Mouse (Mus musculus): Measurements from ENCODE around the gene Synj2.

The Synj2 gene

DNA sequence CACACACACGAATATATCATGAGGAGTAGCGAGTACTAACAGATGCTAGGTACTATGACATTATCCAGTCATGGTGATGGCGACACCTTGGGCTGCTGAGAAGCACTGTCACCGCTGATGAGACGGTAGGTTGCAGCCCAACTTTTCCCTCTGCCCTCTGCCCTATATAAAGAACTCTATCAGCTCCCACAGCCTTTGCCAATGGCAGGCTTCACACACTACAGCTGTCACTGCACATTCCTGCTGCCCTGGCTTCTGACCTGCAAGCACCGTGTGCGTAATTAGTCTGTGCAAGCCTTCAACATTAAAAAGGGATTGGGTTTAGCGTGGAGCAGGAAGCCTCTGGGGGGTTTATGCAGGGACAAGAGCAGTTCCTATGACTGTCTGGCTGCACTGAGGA lies 121.7 kb downstream of the Synj2 start:
- no peak for DNase-seq

DNA sequence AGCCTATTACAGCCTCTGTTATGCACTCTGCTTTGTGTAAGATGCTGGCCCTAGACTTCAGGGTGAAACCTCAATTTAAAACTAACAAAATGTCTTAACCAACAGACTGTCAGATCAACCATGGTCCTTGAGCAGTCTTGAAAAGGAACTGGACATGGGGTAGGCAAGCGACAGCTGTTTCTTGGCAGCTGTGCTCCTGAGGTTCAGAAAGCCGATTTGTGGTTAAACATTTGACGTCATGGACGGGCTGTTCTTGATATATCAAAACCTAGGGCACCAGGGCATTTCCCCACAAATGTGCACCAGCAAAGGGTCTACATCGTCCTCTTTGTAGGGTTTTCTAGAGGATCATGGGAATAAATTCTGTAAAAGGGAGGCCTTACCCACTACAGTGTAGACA lies 122.5 kb downstream of the Synj2 start:
- no peak for DNase-seq

DNA sequence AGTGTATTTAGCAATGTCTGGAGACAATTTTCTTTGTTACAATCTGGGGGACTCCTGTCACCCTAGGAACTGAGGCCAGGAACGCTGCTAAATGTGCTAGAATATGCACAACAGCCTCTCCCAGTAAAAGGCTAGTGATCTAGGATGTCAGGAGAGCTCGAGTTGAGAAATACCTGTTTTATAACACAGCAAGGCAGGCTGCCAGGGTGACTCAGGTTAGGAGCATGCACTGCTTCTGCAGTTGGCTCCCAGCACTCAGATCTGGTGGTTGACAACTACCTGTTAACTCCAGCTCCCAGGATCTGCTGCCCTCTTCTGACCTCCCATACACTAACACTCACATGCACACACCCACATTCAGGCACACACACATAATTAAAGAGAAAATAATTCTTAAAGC lies 124.9 kb downstream of the Synj2 start:
- DNase-seq, result peak; percentile 25

DNA sequence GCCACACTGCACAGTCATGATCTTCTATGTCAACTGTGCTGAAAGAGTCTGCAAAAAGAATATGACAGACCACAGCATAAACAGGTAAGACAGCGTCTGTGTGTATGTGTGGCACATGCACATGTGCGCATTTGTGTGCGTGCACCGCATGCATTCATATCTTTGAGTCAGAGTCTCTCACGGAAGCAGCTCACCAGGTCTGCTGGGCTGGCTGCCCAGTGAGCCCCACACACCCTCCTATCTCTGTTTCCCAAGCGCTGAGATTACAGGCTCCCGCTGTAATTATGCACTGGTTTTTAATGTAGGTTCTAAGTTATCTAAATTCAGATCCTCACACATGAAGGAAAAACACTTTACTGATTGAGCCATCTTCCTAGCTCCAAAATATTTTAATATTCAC lies 126.5 kb downstream of the Synj2 start:
- no peak for DNase-seq

DNA sequence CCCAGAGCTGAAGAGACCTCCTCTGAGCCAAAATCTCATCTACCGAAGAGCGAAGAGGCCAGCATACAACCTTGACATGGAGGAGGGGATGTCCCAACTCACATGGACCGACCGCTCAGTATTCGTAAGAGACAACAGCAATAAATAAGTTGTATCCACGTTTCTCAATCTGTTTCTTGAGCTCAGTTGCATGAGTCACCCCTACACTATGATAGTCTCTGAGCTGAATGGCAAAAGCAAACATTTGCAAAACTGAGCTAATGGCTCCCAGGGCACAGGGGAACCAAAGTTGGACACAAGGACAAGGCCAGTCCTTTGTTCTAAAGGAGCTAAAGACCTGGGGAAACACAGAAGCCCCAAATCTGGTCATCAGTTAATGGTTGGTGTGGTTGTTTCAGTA lies 128.8 kb downstream of the Synj2 start:
- no peak for DNase-seq

DNA sequence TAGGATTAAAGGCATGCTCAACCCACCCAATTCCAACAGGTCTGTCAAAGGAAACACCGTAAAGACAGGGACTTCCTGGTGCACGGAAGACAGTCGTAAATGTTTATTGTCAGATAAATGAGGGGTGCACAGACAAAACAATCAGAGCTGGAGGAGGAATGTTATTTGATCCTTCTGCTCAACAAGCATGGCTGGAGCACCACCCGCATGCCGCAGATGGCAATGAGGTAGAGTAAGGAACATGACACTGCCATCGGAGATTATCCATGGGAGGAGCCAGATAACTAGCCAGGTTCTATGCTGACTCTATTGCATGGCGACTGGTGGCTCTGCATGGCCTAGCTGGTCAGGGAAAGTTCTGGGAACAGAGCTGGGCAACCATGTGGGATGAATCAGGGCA lies 132.3 kb downstream of the Synj2 start:
- no peak for DNase-seq

DNA sequence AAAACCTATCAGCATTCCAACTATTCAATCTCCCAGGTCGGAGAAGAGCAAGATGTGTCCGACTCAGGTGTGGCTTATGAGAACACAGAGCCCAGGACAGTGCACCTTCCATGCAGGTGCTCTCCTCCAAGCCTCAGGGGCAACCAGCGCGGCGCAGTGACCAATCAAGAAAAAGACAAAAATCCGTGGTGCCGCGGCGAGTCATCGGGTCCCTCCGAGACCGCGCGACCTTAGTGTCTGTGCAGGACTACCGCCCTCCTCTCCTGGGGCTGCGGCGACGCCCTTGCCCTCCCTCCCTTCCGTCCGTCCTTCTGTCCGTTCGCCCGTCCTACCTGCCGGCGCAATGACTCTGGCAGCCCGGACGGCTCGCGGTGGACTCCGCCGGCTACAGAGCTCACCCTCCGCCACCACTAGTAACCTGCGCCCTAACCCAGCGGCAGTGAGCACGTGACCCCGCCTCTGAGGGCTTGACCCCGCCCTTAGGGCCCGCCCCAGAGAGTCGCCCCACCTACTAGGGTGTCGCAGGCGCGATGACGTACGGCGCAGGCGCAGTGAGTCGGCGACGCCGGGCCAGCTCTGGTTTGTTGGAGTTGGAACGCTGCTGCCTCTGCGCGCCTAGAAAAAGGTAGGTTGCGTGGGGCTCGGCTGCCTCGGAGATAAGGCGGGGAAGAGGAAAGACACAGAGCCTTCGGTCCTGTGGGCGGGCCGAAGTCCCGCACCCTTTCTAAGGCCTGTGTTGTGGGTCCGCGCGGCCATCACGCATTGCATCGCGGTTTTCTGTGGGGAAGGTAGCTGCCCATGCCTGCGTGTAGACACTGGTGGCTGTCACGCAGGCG lies 138.4 kb downstream of the Synj2 start, which contains the start of the genes Serac1 and Gtf2h5:
Gene Serac1, minus strand, starts transcription at position 455 of the 836 bp plus-strand sequence.
Gene Gtf2h5, plus strand, starts transcription at position 500 of the 836 bp plus-strand sequence.
- peak; percentile 97 for DNase-seq

DNA sequence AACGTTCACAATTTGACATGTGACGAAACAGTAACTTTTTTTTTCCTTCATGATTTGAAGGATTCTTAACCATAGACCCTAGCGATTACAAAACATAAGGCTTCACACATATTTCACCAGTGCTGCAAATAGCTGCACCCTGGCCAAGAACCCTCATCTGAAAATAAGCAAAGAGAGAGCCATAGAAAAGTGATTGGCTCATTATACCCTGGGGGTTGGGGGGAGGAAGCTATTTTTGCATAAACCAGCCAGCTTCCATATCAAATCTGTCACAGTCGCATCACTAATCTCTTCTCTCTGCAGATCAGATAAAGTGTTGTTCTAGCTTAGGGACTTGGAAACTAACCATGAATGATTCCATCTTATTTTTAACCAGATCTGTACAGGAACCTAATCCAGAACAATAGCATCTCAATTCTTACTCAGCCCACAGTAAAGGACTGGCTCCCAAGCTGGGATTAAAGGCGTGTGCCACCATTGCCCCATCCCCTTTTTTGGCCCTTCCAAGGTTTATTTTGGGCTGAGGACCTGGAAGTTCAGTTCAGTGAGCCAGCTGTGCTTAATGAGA lies 142.3 kb downstream of the Synj2 start:
- no peak for DNase-seq

DNA sequence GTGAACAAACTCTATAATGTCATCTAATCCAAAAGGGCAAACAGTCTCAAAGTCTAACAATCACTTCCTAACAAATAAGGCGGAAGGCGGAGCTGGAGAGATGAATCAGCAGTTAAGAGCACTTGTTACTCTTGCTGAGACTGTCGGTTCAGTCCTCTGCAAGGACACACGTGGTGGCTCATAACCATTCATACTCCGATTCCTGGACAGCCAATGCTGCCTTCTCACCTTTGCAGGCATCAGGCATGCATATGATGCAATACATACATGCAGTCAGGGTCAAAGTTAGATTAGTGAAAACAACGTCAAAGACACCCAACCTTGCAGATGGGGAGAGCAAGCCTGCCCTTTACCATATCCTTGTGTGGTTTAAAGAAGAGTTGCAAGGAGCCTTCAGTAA lies 150.5 kb downstream of the Synj2 start:
- DNase-seq, result no peak

Measured in lung, postnatal 36 days (tissue).